Mouse (Mus musculus) neural tube, postnatal 0 days (tissue): ENCODE data around the gene Cbs. TPM values are rescaled to one million over a fixed set of nuclear protein-coding genes. Genes with fewer than 3 reads are reported as not detected.

Source experiments
- microRNA-seq: library from miRNA; unstranded; fragments of <30 nt; microRNA quantifications from one replicate; pipeline ENCODE4, GENCODE M21; 2016
- polyA plus RNA-seq: library from polyadenylated mRNA; unstranded; fragments of >200 nt; fragmentation: Nextera tagmentation; extraction: Ambion mirVana; gene quantifications from 2 replicates; pipeline ENCODE4 v1.2.1, GENCODE M21; 2015

Cbs gene
- polyA plus RNA-seq, result 38.4 and 40.5 TPM in 2 replicates

GRCm38 (mm10) chr17:31636942-31637811, at the start of gene Cbs:
Gene Cbs, minus strand, starts transcription at chr17:31637238.

DNA sequence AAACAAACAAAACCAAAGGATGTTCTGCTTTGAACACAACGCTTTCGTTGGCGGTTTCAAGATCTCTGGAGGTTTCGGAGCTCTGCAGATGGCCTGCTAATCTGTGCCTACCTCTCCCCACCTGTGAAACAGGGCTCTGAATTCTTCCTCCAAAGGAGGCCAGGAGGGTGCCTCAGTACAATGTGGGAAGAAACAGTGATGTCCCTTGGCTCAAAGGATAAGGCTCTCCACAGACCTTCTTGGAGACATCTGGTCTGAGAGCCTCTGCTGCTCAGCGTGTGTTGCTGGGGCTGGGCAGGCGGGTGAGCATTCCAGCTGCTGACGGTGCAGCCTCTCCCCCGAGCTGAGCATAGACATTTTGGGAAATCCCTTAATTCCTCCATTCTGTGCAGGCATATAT, 40.5 kb upstream of the Cbs start, which contains the start of gene Cryaa:
TSS of gene Cryaa (plus strand) at position 301 of the 400 bp plus-strand sequence.

GRCm38 (mm10) chr17:31658468-31659185, 21.6 kb upstream of the Cbs start, which contains the start of gene U2af1:
Gene U2af1, minus strand, starts transcription at chr17:31658892.

GRCm38 (mm10) chr17:31564015-31564857, 72.8 kb downstream of the Cbs start, which contains the start of gene Pknox1:
Gene Pknox1, plus strand, starts transcription at chr17:31564734.

Small RNA genes within 50 kb of the gene (microRNA-seq; reads per million reads assigned to microRNA genes)
- not detected for gene Gm24970

Other genes starting within 250 kb of the Cbs start
- 21.9 and 26.0 TPM in 2 replicates for gene Wdr4, start 117.3 kb downstream of the Cbs start, polyA plus RNA-seq
- 554 and 565 TPM in 2 replicates for gene Ndufv3, start 117.1 kb downstream of the Cbs start, polyA plus RNA-seq
- gene Pknox1, start 72.5 kb downstream of the Cbs start, polyA plus RNA-seq, result 32.5 and 36.4 TPM in 2 replicates
- gene U2af1, start 21.7 kb upstream of the Cbs start, polyA plus RNA-seq, result 177 and 190 TPM in 2 replicates
- gene Cryaa, start 40.6 kb upstream of the Cbs start, polyA plus RNA-seq, result 0.80 and 0.90 TPM in 2 replicates
- gene Sik1, start 218.6 kb upstream of the Cbs start, polyA plus RNA-seq, result 15.0 and 16.8 TPM in 2 replicates